Mouse (Mus musculus): ENCODE measurements at regions not wholly inside any gene's neighbourhood (a gene's known extent, or its start where the extent isn't known, plus 50 kb on each side); places are given as distances from the start of the nearest gene placed in this dataset.

DNA sequence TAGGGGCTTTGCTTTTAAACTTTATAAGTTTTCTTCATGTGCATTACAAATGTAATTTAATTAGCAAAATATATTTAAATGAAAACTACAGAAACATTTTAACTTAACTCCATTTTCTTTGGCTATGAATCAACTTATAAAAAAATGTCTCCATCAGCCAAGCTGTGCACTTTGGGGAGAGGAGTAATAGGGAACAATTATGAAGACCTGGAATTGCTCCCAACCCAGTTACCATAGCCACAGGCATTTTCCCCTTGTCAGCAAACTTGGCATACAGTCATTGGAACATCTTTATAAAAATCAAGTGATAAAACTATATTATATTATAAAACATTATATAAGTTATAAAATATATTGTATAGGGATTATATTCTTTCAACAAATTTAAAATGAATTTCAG, 65.0 kb downstream of the Atxn7l3b start:
- no peak for DNase-seq (ENCODE audit: low read depth, low spot score)
- H3K4me3 ChIP-seq (ENCODE audit: insufficient read depth in 1 of 2, low read depth in 1 of 2, low read length in 2 of 2, poor library complexity in 1 of 2, severe bottlenecking in 1 of 2) = no peak overlapping the region

DNA sequence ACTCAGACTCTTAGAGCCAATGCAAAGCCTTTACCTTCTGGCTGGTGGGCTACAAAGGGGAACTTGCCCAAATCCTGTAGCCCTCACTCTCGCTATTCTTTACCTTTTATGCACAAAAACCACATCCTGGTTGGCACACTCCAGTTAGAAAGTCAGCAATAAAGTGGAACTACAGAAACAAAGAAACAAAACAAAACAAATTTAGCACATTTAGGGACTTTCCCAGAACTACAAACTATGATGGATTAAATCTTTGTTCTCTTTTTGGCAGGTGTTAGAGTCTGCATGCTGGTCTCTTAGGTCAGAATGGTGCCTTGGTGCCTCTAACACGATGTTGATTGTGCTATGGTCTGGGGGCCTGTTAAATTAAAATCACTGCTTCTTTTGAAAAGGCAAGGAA, 65.4 kb downstream of the Atxn7l3b start:
- Histone ChIP-seq H3K9ac (ENCODE audit: insufficient read depth, low read depth, low read length, poor library complexity, severe bottlenecking) (no peak overlapping the region), H3K4me3 (ENCODE audit: insufficient read depth in 1 of 2, low read depth in 1 of 2, low read length in 2 of 2, poor library complexity in 1 of 2, severe bottlenecking in 1 of 2) (no peak overlapping the region), H3K27ac (ENCODE audit: insufficient read depth, low read depth, low read length, poor library complexity, severe bottlenecking) (no peak overlapping the region), H3K36me3 (ENCODE audit: control insufficient read depth, insufficient read depth, low read length, poor library complexity, severe bottlenecking) (no peaks in the 10 kb centered on the region), H3K4me1 (ENCODE audit: control insufficient read depth in 2 of 2, insufficient read depth in 2 of 2, low read length in 2 of 2, poor library complexity in 1 of 2) (no peaks in the 10 kb centered on the region), H3K9me3 (ENCODE audit: control insufficient read depth, insufficient read depth, low read depth, low read length) (no peaks in the 10 kb centered on the region)
- DNase-seq (ENCODE audit: low read depth, low spot score) = no peak
- in situ Hi-C loops (cut with MboI; ENCODE audit: low sequenced_read_pairs in 2 of 2, unreplicated experiment in 2 of 2) = no loop called here
- no peak for TF ChIP-seq HCFC1 (IDR thresholded peaks at IDR 0.05; ENCODE audit: borderline replicate concordance, insufficient read depth, low read length)
- no peak for TF ChIP-seq CHD2 (IDR thresholded peaks at IDR 0.05; ENCODE audit: low read depth, low read length)
- no peak for TF ChIP-seq ZNF384 (IDR thresholded peaks at IDR 0.05; ENCODE audit: low read depth, low read length)
- no peak for TF ChIP-seq MAFK (IDR thresholded peaks at IDR 0.05; ENCODE audit: insufficient read depth, low read depth, low read length)
- no peak for TF ChIP-seq ZC3H11A (IDR thresholded peaks at IDR 0.05; ENCODE audit: borderline replicate concordance, low read depth, low read length)

More for the DNA sequence above, 65.0 kb downstream of the Atxn7l3b start:
- H3K4me1 ChIP-seq (ENCODE audit: control insufficient read depth in 2 of 2, insufficient read depth in 2 of 2, low read length in 2 of 2, poor library complexity in 1 of 2) = no peaks in the 10 kb centered on the region
- H3K9ac ChIP-seq (ENCODE audit: insufficient read depth, low read depth, low read length, poor library complexity, severe bottlenecking) = no peak overlapping the region
- no peaks in the 10 kb centered on the region for H3K36me3 ChIP-seq (ENCODE audit: control insufficient read depth, insufficient read depth, low read length, poor library complexity, severe bottlenecking)
- H3K9me3 ChIP-seq (ENCODE audit: control insufficient read depth, insufficient read depth, low read depth, low read length) = no peaks in the 10 kb centered on the region
- H3K27ac ChIP-seq (ENCODE audit: insufficient read depth, low read depth, low read length, poor library complexity, severe bottlenecking) = no peak overlapping the region
- in situ Hi-C loops (cut with MboI; ENCODE audit: low sequenced_read_pairs in 2 of 2, unreplicated experiment in 2 of 2) = no loop called here
- TF ChIP-seq MAFK (IDR thresholded peaks at IDR 0.05; ENCODE audit: insufficient read depth, low read depth, low read length) (no peak), HCFC1 (IDR thresholded peaks at IDR 0.05; ENCODE audit: borderline replicate concordance, insufficient read depth, low read length) (no peak), ZNF384 (IDR thresholded peaks at IDR 0.05; ENCODE audit: low read depth, low read length) (no peak), ZC3H11A (IDR thresholded peaks at IDR 0.05; ENCODE audit: borderline replicate concordance, low read depth, low read length) (no peak), CHD2 (IDR thresholded peaks at IDR 0.05; ENCODE audit: low read depth, low read length) (no peak)

DNA sequence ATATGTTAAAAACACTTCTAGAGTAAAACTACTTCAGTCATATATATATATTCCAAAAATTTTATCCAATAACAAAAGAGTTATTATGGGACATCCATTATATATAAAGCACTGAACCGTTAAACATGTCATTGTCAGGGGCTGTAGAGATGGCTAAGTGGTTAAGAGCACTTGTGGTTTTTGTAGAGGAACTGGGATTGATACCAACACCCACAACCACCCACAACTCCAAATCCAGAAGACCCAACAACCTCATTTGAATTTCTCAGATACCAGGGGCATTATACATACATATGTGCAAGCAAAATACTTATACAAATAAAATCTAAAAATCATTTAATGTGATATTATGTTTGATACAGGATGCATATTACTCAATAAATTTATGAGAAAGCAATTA, 76.8 kb downstream of the Atxn7l3b start:
- H3K9me3 ChIP-seq (ENCODE audit: control insufficient read depth, insufficient read depth, low read depth, low read length) = no peaks in the 10 kb centered on the region
- H3K27ac ChIP-seq (ENCODE audit: insufficient read depth, low read depth, low read length, poor library complexity, severe bottlenecking) = no peak overlapping the region
- TF ChIP-seq CHD2 (IDR thresholded peaks at IDR 0.05; ENCODE audit: low read depth, low read length) (no peak), ZNF384 (IDR thresholded peaks at IDR 0.05; ENCODE audit: low read depth, low read length) (no peak), HCFC1 (IDR thresholded peaks at IDR 0.05; ENCODE audit: borderline replicate concordance, insufficient read depth, low read length) (no peak), MAFK (IDR thresholded peaks at IDR 0.05; ENCODE audit: insufficient read depth, low read depth, low read length) (no peak), ZC3H11A (IDR thresholded peaks at IDR 0.05; ENCODE audit: borderline replicate concordance, low read depth, low read length) (no peak)
- no peaks in the 10 kb centered on the region for H3K4me1 ChIP-seq (ENCODE audit: control insufficient read depth in 2 of 2, insufficient read depth in 2 of 2, low read length in 2 of 2, poor library complexity in 1 of 2)
- no peaks in the 10 kb centered on the region for H3K36me3 ChIP-seq (ENCODE audit: control insufficient read depth, insufficient read depth, low read length, poor library complexity, severe bottlenecking)
- no peak overlapping the region for H3K9ac ChIP-seq (ENCODE audit: insufficient read depth, low read depth, low read length, poor library complexity, severe bottlenecking)
- in situ Hi-C loops (cut with MboI; ENCODE audit: low sequenced_read_pairs in 2 of 2, unreplicated experiment in 2 of 2) = no loop called here
- DNase-seq (ENCODE audit: low read depth, low spot score) = no peak
- H3K4me3 ChIP-seq (ENCODE audit: insufficient read depth in 1 of 2, low read depth in 1 of 2, low read length in 2 of 2, poor library complexity in 1 of 2, severe bottlenecking in 1 of 2) = no peak overlapping the region

DNA sequence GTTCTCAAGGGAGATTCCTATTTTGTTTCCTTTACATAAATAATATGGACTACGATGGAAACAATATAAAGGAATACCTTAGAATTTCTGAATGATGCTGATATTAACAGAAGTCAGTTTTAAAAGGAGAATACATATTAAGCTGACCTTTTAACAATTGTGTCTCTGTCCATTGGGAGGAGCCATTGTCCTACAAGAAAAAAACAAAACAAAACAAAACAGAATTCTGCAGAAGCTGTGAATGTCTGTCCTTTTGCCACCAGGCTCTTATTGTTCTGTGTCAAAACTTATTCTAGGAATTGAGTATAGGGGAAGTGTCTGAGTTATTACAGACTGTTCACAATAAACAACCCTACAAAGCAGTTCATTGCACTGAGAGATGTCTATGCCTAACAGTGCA, 82.6 kb downstream of the Atxn7l3b start:
- Histone ChIP-seq H3K9ac (ENCODE audit: insufficient read depth, low read depth, low read length, poor library complexity, severe bottlenecking) (no peak overlapping the region), H3K4me1 (ENCODE audit: control insufficient read depth in 2 of 2, insufficient read depth in 2 of 2, low read length in 2 of 2, poor library complexity in 1 of 2) (no peaks in the 10 kb centered on the region), H3K4me3 (ENCODE audit: insufficient read depth in 1 of 2, low read depth in 1 of 2, low read length in 2 of 2, poor library complexity in 1 of 2, severe bottlenecking in 1 of 2) (no peak overlapping the region), H3K27ac (ENCODE audit: insufficient read depth, low read depth, low read length, poor library complexity, severe bottlenecking) (no peak overlapping the region), H3K36me3 (ENCODE audit: control insufficient read depth, insufficient read depth, low read length, poor library complexity, severe bottlenecking) (no peaks in the 10 kb centered on the region), H3K9me3 (ENCODE audit: control insufficient read depth, insufficient read depth, low read depth, low read length) (no peaks in the 10 kb centered on the region)
- in situ Hi-C loops (cut with MboI; ENCODE audit: low sequenced_read_pairs in 2 of 2, unreplicated experiment in 2 of 2) = loop anchor here in 1 of 2 experiments (5.0 kb wide), 1 partner anchor 49 kb away; no protein-coding TSS in a partner anchor
- no peak for TF ChIP-seq MAFK (IDR thresholded peaks at IDR 0.05; ENCODE audit: insufficient read depth, low read depth, low read length)
- TF ChIP-seq HCFC1 (IDR thresholded peaks at IDR 0.05; ENCODE audit: borderline replicate concordance, insufficient read depth, low read length) = no peak
- TF ChIP-seq ZC3H11A (IDR thresholded peaks at IDR 0.05; ENCODE audit: borderline replicate concordance, low read depth, low read length) = no peak
- no peak for TF ChIP-seq ZNF384 (IDR thresholded peaks at IDR 0.05; ENCODE audit: low read depth, low read length)
- no peak for TF ChIP-seq CHD2 (IDR thresholded peaks at IDR 0.05; ENCODE audit: low read depth, low read length)
- no peak for DNase-seq (ENCODE audit: low read depth, low spot score)

All from ES-E14 (cell line).